Mouse (Mus musculus): Measurements from ENCODE around the gene Arsb. TPM values are rescaled to one million over a fixed set of nuclear protein-coding genes. Genes with fewer than 3 reads are reported as not detected.

The Arsb gene
- polyA plus RNA-seq, 1 experiment from 2014 or later = 8.1 TPM

DNA sequence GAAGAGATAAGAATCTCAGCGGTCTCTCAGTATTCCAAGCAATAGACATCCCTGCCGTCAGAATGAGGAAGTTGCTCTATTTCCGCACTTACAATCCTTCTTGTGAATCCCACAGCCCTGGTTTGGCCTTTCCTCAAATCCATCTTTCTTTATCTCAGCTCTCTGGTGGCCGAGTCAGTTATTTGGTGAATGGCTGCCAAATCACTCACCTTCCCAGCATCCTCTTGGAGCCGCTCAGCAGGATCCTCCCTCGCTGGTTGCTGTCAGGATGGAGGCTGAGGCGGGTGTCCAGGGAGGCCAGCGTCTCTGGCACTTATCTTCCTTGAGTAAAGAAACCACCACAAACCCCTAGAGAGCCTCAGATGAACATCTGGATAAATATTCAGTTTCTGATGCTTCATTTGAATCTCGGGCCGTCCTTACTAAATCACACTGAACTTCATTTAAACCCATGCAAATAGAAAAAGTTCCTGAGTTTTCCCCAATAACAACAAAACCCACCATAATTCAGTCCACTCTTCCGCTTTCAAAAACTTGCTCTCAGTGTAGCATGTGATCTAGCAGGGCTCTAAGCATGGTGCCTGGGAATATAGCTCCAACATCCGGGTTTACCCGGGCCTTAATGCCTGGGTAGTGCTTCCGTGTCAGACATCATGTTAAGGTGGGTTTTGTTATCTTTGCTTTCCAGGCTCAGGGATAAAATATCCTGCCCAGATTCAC is 81.1 kb downstream of the Arsb start:
- H3K4me1 ChIP-seq = peaks cover 3% of the 10 kb centered on the region; the same call in 1 of the 2 replicates
- WGBS = 72% methylated on average over 14 of the region's 14 CpGs
- no peaks in the 10 kb centered on the region for H3K36me3 ChIP-seq
- no peak overlapping the region for H3K4me3 ChIP-seq
- no peak overlapping the region for H3K9ac ChIP-seq (replicated peaks)
- no peaks in the 10 kb centered on the region for H3K9me3 ChIP-seq
- ATAC-seq (replicated peaks) = no peak
- no peak overlapping the region for H3K4me2 ChIP-seq (replicated peaks)
- no peaks in the 10 kb centered on the region for H3K27me3 ChIP-seq
- no peak overlapping the region for H3K27ac ChIP-seq (replicated peaks)

DNA sequence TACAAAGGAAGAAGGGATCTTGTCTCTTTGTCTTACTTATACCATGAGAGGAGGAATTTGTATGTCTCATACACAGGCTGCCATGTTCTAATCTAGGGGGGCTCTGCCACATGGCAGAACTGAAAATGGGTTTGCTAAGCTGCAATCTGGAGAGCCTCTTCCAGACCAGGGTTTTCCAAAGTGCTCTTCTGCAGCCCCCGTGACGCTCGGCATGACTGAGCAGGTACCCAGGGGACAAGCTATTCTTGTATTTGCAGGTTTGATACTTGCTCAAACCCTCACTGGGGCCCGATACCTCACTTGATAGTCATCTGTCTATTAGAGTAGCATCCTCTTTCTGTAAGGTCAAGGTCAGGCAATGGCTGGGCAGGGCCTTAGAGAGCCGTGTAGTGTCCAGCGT is 82.3 kb downstream of the Arsb start:
- Histone ChIP-seq H3K9me3 (no peaks in the 10 kb centered on the region), H3K36me3 (no peaks in the 10 kb centered on the region), H3K4me3 (no peak overlapping the region), H3K9ac (replicated peaks) (no peak overlapping the region), H3K27me3 (no peaks in the 10 kb centered on the region), H3K4me2 (replicated peaks) (no peak overlapping the region), H3K27ac (replicated peaks) (no peak overlapping the region), H3K4me1 (peaks cover 3% of the 10 kb centered on the region; the same call in 1 of the 2 replicates)
- no peak for ATAC-seq (replicated peaks)
- WGBS = 94% methylated on average over 6 of the region's 6 CpGs

DNA sequence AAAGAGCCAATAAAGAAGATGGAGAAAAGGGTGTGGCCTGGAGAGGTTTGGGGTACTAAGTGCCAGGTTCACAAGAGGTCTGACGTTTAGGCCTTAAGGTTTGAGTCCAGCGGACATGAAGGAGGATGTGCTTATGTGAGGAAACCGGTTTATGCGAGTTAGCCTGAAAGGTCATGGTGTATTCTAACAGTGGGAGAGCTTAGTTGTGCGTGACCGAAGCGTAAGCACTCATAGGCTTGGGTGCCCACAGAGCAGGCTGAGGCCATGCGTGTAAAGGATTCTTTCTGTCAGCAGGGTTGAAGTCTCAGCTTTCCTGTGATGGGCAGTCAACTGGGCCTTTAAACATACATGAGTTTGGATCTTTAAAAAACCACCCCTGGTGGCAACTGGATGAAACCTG is 82.9 kb downstream of the Arsb start:
- Histone ChIP-seq H3K27me3 (no peaks in the 10 kb centered on the region), H3K4me1 (peaks cover 3% of the 10 kb centered on the region; the same call in 1 of the 2 replicates), H3K4me3 (no peak overlapping the region), H3K27ac (replicated peaks) (no peak overlapping the region), H3K36me3 (no peaks in the 10 kb centered on the region), H3K4me2 (replicated peaks) (no peak overlapping the region), H3K9me3 (no peaks in the 10 kb centered on the region), H3K9ac (replicated peaks) (no peak overlapping the region)
- 91% methylated on average over 8 of the region's 8 CpGs for WGBS
- ATAC-seq (replicated peaks) = no peak

DNA sequence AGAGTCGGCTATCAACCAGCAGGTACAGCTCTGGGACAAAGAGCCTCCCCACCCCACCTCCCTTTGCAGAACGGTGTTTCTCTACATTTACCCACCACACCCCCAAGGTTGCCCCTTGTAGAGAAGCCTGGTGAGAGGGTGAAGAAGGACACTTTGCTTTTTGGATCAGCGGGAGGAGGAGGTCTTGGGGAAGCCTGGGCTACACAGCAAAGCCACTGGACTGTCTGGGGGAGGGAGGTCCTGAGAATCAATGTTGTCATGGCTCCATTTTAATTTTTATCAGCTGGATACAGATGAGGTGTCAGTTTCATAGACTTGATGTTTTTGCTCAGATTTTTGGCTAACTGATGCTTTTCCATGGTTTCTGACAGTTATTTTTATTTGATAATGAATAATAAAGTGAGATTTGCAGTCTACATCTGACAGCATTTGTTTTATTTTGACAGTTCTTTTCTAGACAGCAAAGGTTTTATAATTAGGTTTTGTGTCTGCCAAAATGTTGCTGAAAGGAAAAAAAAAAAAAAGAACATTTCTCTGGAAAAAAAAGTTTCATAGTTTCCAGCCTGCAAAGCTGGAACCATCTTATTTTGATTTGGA is 83.6 kb downstream of the Arsb start:
- Histone ChIP-seq H3K4me3 (no peak overlapping the region), H3K27ac (replicated peaks) (peak overlapping the region; percentile 18; the same call in 1 of the 2 replicates), H3K36me3 (no peaks in the 10 kb centered on the region), H3K9ac (replicated peaks) (no peak overlapping the region), H3K9me3 (no peaks in the 10 kb centered on the region), H3K4me1 (peaks cover 3% of the 10 kb centered on the region; the same call in 1 of the 2 replicates), H3K4me2 (replicated peaks) (no peak overlapping the region), H3K27me3 (no peaks in the 10 kb centered on the region)
- ATAC-seq (replicated peaks) = no peak
- 86% methylated on average over 3 of the region's 3 CpGs for WGBS

DNA sequence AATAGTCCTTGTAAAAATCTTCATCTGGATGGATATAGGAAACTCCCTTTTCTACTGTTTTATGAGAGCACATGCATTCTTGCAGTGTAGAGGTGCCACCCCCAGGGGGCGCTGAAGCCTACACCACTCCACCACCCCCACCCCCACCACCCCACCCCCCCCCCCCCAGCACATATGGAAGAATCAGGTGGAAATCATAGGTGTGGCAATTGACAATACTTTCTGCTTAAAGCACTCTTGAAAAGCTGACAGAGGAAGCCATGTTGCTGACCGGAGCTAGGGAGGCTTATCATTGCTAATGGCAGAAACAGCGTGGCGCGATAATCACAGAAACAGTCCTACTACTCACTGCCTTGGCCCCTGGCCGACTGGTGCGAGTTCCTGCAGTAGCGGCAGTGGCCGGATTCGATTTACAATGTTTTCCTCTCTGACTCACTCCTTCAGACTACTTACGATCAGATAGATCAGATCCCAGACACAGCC is 84.3 kb downstream of the Arsb start:
- H3K27me3 ChIP-seq = no peaks in the 10 kb centered on the region
- H3K9me3 ChIP-seq = no peaks in the 10 kb centered on the region
- H3K4me2 ChIP-seq (replicated peaks) = no peak overlapping the region
- ATAC-seq (replicated peaks) = no peak
- no peak overlapping the region for H3K9ac ChIP-seq (replicated peaks)
- 53% methylated on average over 10 of the region's 11 CpGs for WGBS
- peaks cover 3% of the 10 kb centered on the region; the same call in 1 of the 2 replicates for H3K4me1 ChIP-seq
- no peak overlapping the region for H3K4me3 ChIP-seq
- no peaks in the 10 kb centered on the region for H3K36me3 ChIP-seq
- no peak overlapping the region for H3K27ac ChIP-seq (replicated peaks)

DNA sequence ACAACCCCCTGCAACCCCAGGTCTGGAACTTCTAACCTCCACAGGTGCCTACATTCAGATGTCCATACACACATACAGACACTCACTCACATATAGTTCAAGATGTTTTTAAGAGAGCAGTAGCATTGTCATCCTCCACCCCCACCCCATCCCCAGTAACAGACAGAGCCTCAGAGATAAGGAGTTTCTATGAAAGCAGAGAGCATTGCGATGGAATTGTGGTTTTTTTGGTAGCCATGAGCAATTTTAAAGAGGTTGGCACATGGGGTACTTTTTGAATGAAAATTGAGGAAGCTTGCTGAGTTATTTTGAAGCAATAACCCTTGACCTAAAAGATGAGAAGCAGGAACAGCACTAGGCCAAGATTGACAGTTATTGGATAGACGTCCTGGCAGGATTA is 89.8 kb downstream of the Arsb start:
- Histone ChIP-seq H3K4me3 (no peak overlapping the region), H3K9ac (replicated peaks) (no peak overlapping the region), H3K27me3 (no peaks in the 10 kb centered on the region), H3K4me1 (no peaks in the 10 kb centered on the region), H3K9me3 (no peaks in the 10 kb centered on the region), H3K36me3 (no peaks in the 10 kb centered on the region), H3K4me2 (replicated peaks) (no peak overlapping the region), H3K27ac (replicated peaks) (no peak overlapping the region)
- 82% methylated on average over 2 of the region's 2 CpGs for WGBS
- ATAC-seq (replicated peaks) = no peak

DNA sequence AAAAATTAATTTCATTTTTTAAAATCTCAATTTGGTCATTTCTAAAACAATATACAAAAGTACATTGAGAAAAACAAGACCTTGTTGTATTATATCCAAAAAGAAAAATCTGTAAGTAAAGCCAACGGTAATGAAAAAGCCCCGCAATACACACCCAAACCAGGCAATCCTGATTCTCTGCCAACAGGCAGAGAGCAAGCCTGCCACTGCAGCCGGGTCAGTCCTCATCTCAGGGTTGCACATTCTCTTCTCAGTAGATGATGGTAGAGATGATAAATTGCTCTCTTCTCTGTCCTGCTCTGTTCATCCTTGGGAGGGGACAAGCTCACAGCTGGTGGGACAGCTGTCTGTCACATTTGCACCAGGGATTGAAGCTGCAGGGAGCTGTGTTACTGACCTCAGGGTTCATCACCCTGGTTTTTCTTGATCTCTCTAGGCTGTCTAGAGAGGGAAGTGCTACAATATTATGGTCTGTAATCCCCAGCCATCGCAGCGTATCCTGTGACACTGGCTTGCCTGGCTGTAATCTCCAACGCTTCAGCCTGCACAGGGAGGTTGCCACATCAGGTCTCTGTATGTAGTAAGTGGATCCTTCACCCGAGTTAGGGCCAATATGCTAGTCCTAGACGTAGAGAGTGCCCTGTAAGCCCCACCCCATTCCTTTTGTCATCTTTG is 92.8 kb downstream of the Arsb start:
- Histone ChIP-seq H3K4me1 (no peaks in the 10 kb centered on the region), H3K9ac (replicated peaks) (no peak overlapping the region), H3K4me2 (replicated peaks) (no peak overlapping the region), H3K27ac (replicated peaks) (no peak overlapping the region), H3K9me3 (no peaks in the 10 kb centered on the region), H3K4me3 (no peak overlapping the region), H3K27me3 (no peaks in the 10 kb centered on the region), H3K36me3 (no peaks in the 10 kb centered on the region)
- 74% methylated on average over 8 of the region's 8 CpGs for WGBS
- ATAC-seq (replicated peaks) = no peak

DNA sequence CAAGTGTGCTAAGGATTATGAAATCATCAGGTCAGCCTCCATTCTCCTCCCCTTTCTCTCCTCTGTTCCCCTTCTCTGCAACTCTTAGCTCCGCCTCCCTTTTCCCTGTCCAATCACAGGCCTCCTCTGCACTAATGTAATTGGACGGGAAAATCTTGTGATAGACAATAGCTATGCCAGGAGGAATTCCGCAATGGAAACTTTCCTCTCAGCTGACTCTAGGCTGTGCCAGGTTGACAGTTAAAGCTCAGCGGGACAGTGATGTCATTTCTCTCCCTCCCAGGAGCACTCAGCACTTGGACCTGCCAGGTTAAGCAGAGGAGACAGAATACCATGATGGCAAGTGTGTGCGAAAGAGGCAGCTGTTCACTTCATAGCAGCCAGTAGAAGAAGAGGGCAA is 95.2 kb downstream of the Arsb start:
- H3K4me3 ChIP-seq = no peak overlapping the region
- no peak overlapping the region for H3K4me2 ChIP-seq (replicated peaks)
- H3K27ac ChIP-seq (replicated peaks) = no peak overlapping the region
- no peak for ATAC-seq (replicated peaks)
- no peak overlapping the region for H3K9ac ChIP-seq (replicated peaks)
- 65% methylated on average over 5 of the region's 5 CpGs for WGBS
- H3K9me3 ChIP-seq = no peaks in the 10 kb centered on the region
- H3K4me1 ChIP-seq = no peaks in the 10 kb centered on the region
- no peaks in the 10 kb centered on the region for H3K27me3 ChIP-seq
- no peaks in the 10 kb centered on the region for H3K36me3 ChIP-seq

DNA sequence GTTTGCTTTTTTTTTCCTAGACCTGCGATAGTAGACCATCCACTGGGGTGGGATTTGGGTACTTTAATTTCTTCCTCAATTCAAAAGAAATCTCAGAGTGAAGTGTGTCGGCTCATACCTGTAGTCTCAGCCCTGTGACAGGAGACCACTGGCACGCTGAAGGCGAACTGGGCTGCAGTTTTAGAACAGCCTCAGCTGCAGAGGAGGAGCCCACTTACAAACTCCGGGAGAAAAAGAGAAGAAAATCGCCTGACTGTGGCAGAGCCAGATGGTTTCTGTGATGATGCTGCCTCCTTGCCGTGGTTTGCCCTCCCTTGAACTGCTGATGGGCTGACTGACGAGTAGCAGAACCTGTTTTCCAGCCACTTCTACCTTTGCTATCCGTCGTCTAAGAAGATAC is 100.3 kb downstream of the Arsb start:
- Histone ChIP-seq H3K9ac (replicated peaks) (no peak overlapping the region), H3K36me3 (no peaks in the 10 kb centered on the region), H3K4me2 (replicated peaks) (no peak overlapping the region), H3K27me3 (no peaks in the 10 kb centered on the region), H3K9me3 (no peaks in the 10 kb centered on the region), H3K4me3 (no peak overlapping the region), H3K27ac (replicated peaks) (no peak overlapping the region), H3K4me1 (no peaks in the 10 kb centered on the region)
- no peak for ATAC-seq (replicated peaks)
- WGBS = 86% methylated on average over 10 of the region's 10 CpGs

DNA sequence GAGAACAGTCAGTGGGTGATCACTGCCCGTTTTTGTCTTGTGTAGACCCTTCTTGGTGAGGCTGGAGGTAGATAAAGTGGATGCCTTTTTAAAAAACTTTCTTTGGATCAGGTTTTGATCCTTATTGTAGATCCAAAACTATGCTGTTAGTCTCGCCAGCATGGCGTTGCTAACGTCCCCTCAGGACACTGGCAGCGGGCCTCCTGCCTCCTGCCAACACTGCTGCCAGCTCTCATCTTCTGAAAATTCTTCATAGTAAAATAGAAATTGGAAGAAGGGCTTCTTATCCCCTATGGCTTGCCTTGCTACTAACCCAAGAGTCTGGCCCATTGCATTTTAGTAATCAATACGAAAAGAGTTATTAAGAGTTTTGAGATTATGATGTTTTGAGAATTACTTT is 101.2 kb downstream of the Arsb start:
- H3K27ac ChIP-seq (replicated peaks) = no peak overlapping the region
- H3K27me3 ChIP-seq = no peaks in the 10 kb centered on the region
- no peak overlapping the region for H3K4me2 ChIP-seq (replicated peaks)
- H3K4me3 ChIP-seq = no peak overlapping the region
- ATAC-seq (replicated peaks) = no peak
- no peaks in the 10 kb centered on the region for H3K36me3 ChIP-seq
- H3K9me3 ChIP-seq = no peaks in the 10 kb centered on the region
- H3K4me1 ChIP-seq = no peaks in the 10 kb centered on the region
- WGBS = 68% methylated on average over 6 of the region's 6 CpGs
- no peak overlapping the region for H3K9ac ChIP-seq (replicated peaks)

DNA sequence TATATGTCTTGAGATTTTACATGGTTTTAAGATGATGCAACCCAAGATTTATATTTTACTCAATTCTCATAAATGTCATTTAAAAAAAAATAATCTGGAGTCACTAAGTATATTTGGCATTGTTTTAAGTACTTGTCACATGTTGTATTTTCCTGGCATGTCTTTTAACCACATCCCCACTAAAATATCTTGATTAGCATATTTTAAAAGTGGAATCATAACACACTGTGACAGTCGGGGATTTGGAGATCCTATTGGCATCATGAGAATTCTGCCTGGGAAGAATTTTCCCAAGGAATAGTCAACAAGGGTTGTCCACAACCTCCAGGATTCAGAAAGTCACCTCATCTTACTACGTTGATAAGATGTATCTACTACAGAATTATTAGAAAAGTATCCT is 106.5 kb downstream of the Arsb start:
- no peak overlapping the region for H3K4me2 ChIP-seq (replicated peaks)
- ATAC-seq (replicated peaks) = no peak
- 91% methylated on average over 2 of the region's 2 CpGs for WGBS
- H3K27ac ChIP-seq (replicated peaks) = no peak overlapping the region
- no peaks in the 10 kb centered on the region for H3K27me3 ChIP-seq
- no peaks in the 10 kb centered on the region for H3K36me3 ChIP-seq
- no peaks in the 10 kb centered on the region for H3K9me3 ChIP-seq
- H3K4me1 ChIP-seq = no peaks in the 10 kb centered on the region
- H3K4me3 ChIP-seq = no peak overlapping the region
- no peak overlapping the region for H3K9ac ChIP-seq (replicated peaks)

DNA sequence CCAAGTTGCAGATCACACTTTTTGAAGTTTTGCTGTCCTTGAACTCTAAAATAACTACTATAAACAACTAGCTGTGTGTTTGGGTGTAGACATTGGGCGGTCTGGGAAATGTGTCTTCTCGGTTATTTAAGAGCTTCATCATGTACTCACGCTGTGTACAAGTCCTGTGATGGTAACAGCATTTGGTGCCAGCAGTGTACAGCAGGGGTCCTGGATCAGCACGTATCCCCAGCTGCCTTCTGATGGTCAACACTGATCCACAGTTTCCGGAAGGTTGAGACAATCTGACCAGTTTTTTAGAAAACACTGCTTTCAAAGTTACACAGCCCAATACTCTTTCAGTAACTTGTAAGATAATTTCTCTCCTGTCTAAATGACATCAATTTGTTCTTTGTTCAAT is 108.0 kb downstream of the Arsb start:
- WGBS = 86% methylated on average over 5 of the region's 5 CpGs
- Histone ChIP-seq H3K9ac (replicated peaks) (no peak overlapping the region), H3K36me3 (no peaks in the 10 kb centered on the region), H3K9me3 (no peaks in the 10 kb centered on the region), H3K4me1 (no peaks in the 10 kb centered on the region), H3K4me3 (no peak overlapping the region), H3K27me3 (no peaks in the 10 kb centered on the region), H3K27ac (replicated peaks) (no peak overlapping the region), H3K4me2 (replicated peaks) (no peak overlapping the region)
- no peak for ATAC-seq (replicated peaks)
